Comparison of ENCODE assay signal across 33 mouse cellular contexts in the genomic region with DNA sequence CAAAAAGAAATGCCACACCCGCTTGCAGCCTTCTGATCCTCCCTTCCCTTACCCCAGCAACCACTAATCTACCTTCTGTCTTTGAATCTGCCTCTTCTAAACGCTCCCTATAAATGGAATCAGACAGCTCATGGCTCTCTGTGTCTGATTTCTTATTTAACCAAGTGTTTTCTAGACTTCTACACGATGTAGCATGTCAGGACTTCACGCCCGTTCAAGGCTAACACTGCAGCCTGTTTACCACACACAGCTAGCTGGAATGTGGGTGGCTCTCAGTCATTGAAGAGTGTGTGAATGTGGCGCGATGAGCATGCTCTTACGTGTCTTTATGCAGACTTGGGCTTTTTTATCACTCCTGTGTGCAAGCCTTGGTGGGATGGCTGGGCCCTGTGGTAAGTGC. TPM values are rescaled to one million over a fixed set of nuclear protein-coding genes. Genes with fewer than 3 reads are reported as not detected.
A peak's percentile ranks its signal among the peaks of the same experiment; 100 is the strongest.
DNase-seq lines count a peak whose midpoint lies in the region; ATAC-seq and TF ChIP-seq lines count a peak whose summit lies in the region.
"Had no signal": no experiment of that assay in that cellular context is flagged by ENCODE, and none has a peak within 500 bp of the region (broad histone marks: within the 10 kb centered on the region; RNA-seq: fewer than 3 reads in every experiment).

No protein-coding gene starts in this region.

- no peak for DNase-seq in frontal cortex, postnatal 25 days (ENCODE audit: low spot score in 2 of 2)
- no peak for DNase-seq in gastrocnemius, postnatal 10 days
- no peak for DNase-seq in left cerebral cortex, adult 11 months (ENCODE audit: low spot score)
- DNase-seq in thymus, adult 2 months, result no peak
- DNase-seq: adrenal gland, adult 8-10 months; cerebellum, adult 18-20 months; cerebellum, postnatal 14 days; gastrocnemius, postnatal 36 days; heart, adult 2 months; heart, postnatal 36 days; kidney, adult 18-20 months; liver, embryonic 13.5 days; lung, adult 2 months; thymus, postnatal 36 days had no signal

- WGBS in embryonic facial prominence, embryonic 13.5 days, result 66% methylated on average over 8 of the region's 8 CpGs
- 56% methylated on average over 8 of the region's 8 CpGs for WGBS in stomach, embryonic 16.5 days
- WGBS in thymus, adult 2 months, result 89% methylated on average over 8 of the region's 8 CpGs

- no peaks in the 10 kb centered on the region for H3K36me3 ChIP-seq in ES-Bruce4 (ENCODE audit: control insufficient read depth, insufficient read depth, low read length, poor library complexity, severe bottlenecking)
- H3K36me3 ChIP-seq in embryonic facial prominence, embryonic 13.5 days, result 0 out of 2 replicates have a peak, but pooled peaks cover 3% of the 10 kb centered on the region
- H3K36me3 ChIP-seq in stomach, embryonic 16.5 days (ENCODE audit: control insufficient read depth, insufficient read depth, low read length), result no peaks in the 10 kb centered on the region
- H3K36me3 ChIP-seq in thymus, adult 2 months (ENCODE audit: control insufficient read depth, insufficient read depth, low read length), result no peaks in the 10 kb centered on the region
- H3K36me3 ChIP-seq: forebrain, embryonic 10.5 days; G1E; limb, embryonic 13.5 days; liver, embryonic 13.5 days had no signal

- TF ChIP-seq POLR2A in ES-Bruce4 (IDR thresholded peaks at IDR 0.05; ENCODE audit: insufficient read depth, low read length), result no peak
- no peak for TF ChIP-seq POLR2A in thymus, adult 2 months (IDR thresholded peaks at IDR 0.05; ENCODE audit: control insufficient read depth, extremely low read depth, insufficient read depth, low read length, poor library complexity)

- TF ChIP-seq EP300 in ES-Bruce4 (IDR thresholded peaks at IDR 0.05; ENCODE audit: insufficient read depth, low read depth, low read length), result no peak

- no peak overlapping the region for H3K4me3 ChIP-seq in ES-Bruce4 (ENCODE audit: low read depth, low read length)
- no peak overlapping the region for H3K4me3 ChIP-seq in embryonic facial prominence, embryonic 13.5 days
- H3K4me3 ChIP-seq in stomach, embryonic 16.5 days (replicated peaks; ENCODE audit: low read length), result no peak overlapping the region
- H3K4me3 ChIP-seq in thymus, adult 2 months (ENCODE audit: control insufficient read depth, insufficient read depth, low read length), result no peak overlapping the region
- H3K4me3 ChIP-seq: forebrain, embryonic 10.5 days; heart, adult 2 months; limb, embryonic 13.5 days; liver, embryonic 13.5 days; midbrain, embryonic 12.5 days had no signal

- ATAC-seq in frontal cortex, adult (ENCODE audit: low TSS enrichment), result peak; percentile 74
- peak; percentile 53 for ATAC-seq in embryonic facial prominence, embryonic 13.5 days (ENCODE audit: insufficient number of reproducible peaks, insufficient read depth, low FRiP score, low TSS enrichment, low read depth)
- ATAC-seq in stomach, embryonic 16.5 days (ENCODE audit: insufficient read depth, low FRiP score), result peak; percentile 44; the same call in 1 of the 2 replicates
- ATAC-seq: activated CD4-positive, CD25-positive, alpha-beta regulatory T cell, adult 4 months; forebrain, embryonic 16.5 days; inflammation-experienced regulatory T-cells, adult 6 months; Patski had no signal

- H3K27ac ChIP-seq in ES-Bruce4 (ENCODE audit: insufficient read depth, low read length), result peak overlapping the region; percentile 19
- peak overlapping the region; percentile 69 for H3K27ac ChIP-seq in embryonic facial prominence, embryonic 13.5 days
- peak overlapping the region; percentile 52 for H3K27ac ChIP-seq in stomach, embryonic 16.5 days (ENCODE audit: low read length)
- H3K27ac ChIP-seq in thymus, adult 2 months (ENCODE audit: control insufficient read depth, insufficient read depth, low read length), result no peak overlapping the region
- H3K27ac ChIP-seq: forebrain, embryonic 10.5 days; heart, adult 2 months; hindbrain, embryonic 14.5 days; kidney, postnatal 0 days; limb, embryonic 13.5 days; liver, embryonic 13.5 days; midbrain, embryonic 12.5 days had no signal

- peaks cover 5% of the 10 kb centered on the region for H3K4me1 ChIP-seq in ES-Bruce4 (ENCODE audit: control insufficient read depth, insufficient read depth, low read length)
- H3K4me1 ChIP-seq in embryonic facial prominence, embryonic 13.5 days, result no peaks in the 10 kb centered on the region
- no peaks in the 10 kb centered on the region for H3K4me1 ChIP-seq in stomach, embryonic 16.5 days (ENCODE audit: control insufficient read depth, insufficient read depth, low read length)
- H3K4me1 ChIP-seq in thymus, adult 2 months (replicated peaks; ENCODE audit: control insufficient read depth, insufficient read depth, low read length), result no peaks in the 10 kb centered on the region
- H3K4me1 ChIP-seq: limb, embryonic 13.5 days; midbrain, embryonic 12.5 days had no signal

- H3K27me3 ChIP-seq in ES-Bruce4 (ENCODE audit: control insufficient read depth, insufficient read depth, low read length, poor library complexity, severe bottlenecking), result no peaks in the 10 kb centered on the region
- no peaks in the 10 kb centered on the region for H3K27me3 ChIP-seq in embryonic facial prominence, embryonic 13.5 days
- no peaks in the 10 kb centered on the region for H3K27me3 ChIP-seq in stomach, embryonic 16.5 days (ENCODE audit: control insufficient read depth, insufficient read depth, low read length)
- no peaks in the 10 kb centered on the region for H3K27me3 ChIP-seq in thymus, adult 2 months (ENCODE audit: control insufficient read depth, insufficient read depth, low read length)
- H3K27me3 ChIP-seq: limb, embryonic 13.5 days; liver, embryonic 13.5 days; midbrain, embryonic 12.5 days; Patski had no signal

- no peak overlapping the region for H3K9ac ChIP-seq in ES-Bruce4 (ENCODE audit: low read depth, poor library complexity, severe bottlenecking)
- no peak overlapping the region for H3K9ac ChIP-seq in embryonic facial prominence, embryonic 13.5 days
- no peak overlapping the region for H3K9ac ChIP-seq in stomach, embryonic 16.5 days (ENCODE audit: low read length)
- H3K9ac ChIP-seq: hindbrain, embryonic 14.5 days; limb, embryonic 13.5 days; liver, embryonic 13.5 days; midbrain, embryonic 12.5 days had no signal

- no peak for TF ChIP-seq CTCF in ES-Bruce4 (IDR thresholded peaks at IDR 0.05; ENCODE audit: low read depth, low read length)
- TF ChIP-seq CTCF in thymus, adult 2 months (IDR thresholded peaks at IDR 0.05; ENCODE audit: borderline replicate concordance, control insufficient read depth, extremely low read depth, insufficient read depth, low read length, poor library complexity), result no peak

- H3K9me3 ChIP-seq in ES-Bruce4 (replicated peaks; ENCODE audit: control insufficient read depth, insufficient read depth, low read length, poor library complexity, severe bottlenecking), result no peaks in the 10 kb centered on the region
- no peaks in the 10 kb centered on the region for H3K9me3 ChIP-seq in embryonic facial prominence, embryonic 13.5 days
- no peaks in the 10 kb centered on the region for H3K9me3 ChIP-seq in stomach, embryonic 16.5 days (replicated peaks; ENCODE audit: control insufficient read depth, low read length)
- H3K9me3 ChIP-seq: forebrain, embryonic 10.5 days; G1E; limb, embryonic 13.5 days; liver, embryonic 13.5 days; midbrain, embryonic 12.5 days had no signal

- H3K4me2 ChIP-seq in embryonic facial prominence, embryonic 13.5 days, result no peak overlapping the region
- H3K4me2 ChIP-seq in stomach, embryonic 16.5 days (ENCODE audit: low read depth, low read length), result no peak overlapping the region
- H3K4me2 ChIP-seq: hindbrain, embryonic 14.5 days; limb, embryonic 13.5 days; liver, embryonic 13.5 days; midbrain, embryonic 12.5 days had no signal

RNA-seq across cellular contexts. Expression of gene Bcl2l10, which starts 5.5 kb away (rescaled TPM):
- polyA plus RNA-seq in ES-Bruce4 (2011; ENCODE audit: insufficient read depth, insufficient read length, low read depth, missing spikeins), result not detected in 2 replicates
- polyA plus RNA-seq in embryonic facial prominence, embryonic 13.5 days (2015; fragmentation: Nextera tagmentation; extraction: Ambion mirVana), result not detected in 2 replicates
- polyA plus RNA-seq in stomach, embryonic 16.5 days (2015; fragmentation: Nextera tagmentation; extraction: Ambion mirVana), result not detected in 2 replicates
- not detected for total RNA-seq in gastrocnemius, postnatal 10 days (2021)
- polyA plus RNA-seq in thymus, adult 2 months (2012; rRNA removed), result not detected in 2 replicates
- total RNA-seq: gastrocnemius, postnatal 36 days; heart, adult 2 months; heart, postnatal 36 days; layer of hippocampus, postnatal 10 days; megakaryocyte, adult 5-6 weeks; neutrophil, adult 5-6 weeks had no signal
- polyA plus RNA-seq: activated CD4-positive, CD25-positive, alpha-beta regulatory T cell, adult 4 months; forebrain, embryonic 10.5 days; forebrain, embryonic 16.5 days; G1E; heart, adult 2 months; heart, embryonic 14.5 days; hindbrain, embryonic 14.5 days; inflammation-experienced regulatory T-cells, adult 6 months; kidney, postnatal 0 days; large intestine, adult 2 months; limb, embryonic 13.5 days; liver, embryonic 13.5 days; midbrain, embryonic 12.5 days had no signal

RNA-seq across cellular contexts. Expression of gene Gnb5, which starts 47.0 kb away (rescaled TPM):
- polyA plus RNA-seq in ES-Bruce4 (2011; ENCODE audit: insufficient read depth, insufficient read length, low read depth, missing spikeins), result 3.3 and 6.5 TPM in 2 replicates
- 32.3 and 33.4 TPM in 2 replicates for polyA plus RNA-seq in embryonic facial prominence, embryonic 13.5 days (2015; fragmentation: Nextera tagmentation; extraction: Ambion mirVana)
- 21.7 and 22.0 TPM in 2 replicates for polyA plus RNA-seq in stomach, embryonic 16.5 days (2015; fragmentation: Nextera tagmentation; extraction: Ambion mirVana)
- total RNA-seq in gastrocnemius, postnatal 10 days (2021), result 10 to 100 TPM in 1 of 2 experiments, 1 to 10 TPM in 1; 7.9 to 11.2 TPM
- 5.1 and 7.3 TPM in 2 replicates for polyA plus RNA-seq in thymus, adult 2 months (2012; rRNA removed)
- polyA plus RNA-seq: G1E had no signal

RNA-seq across cellular contexts. Expression of gene Mapk6, which starts 56.7 kb away (rescaled TPM):
- 130 and 147 TPM in 2 replicates for polyA plus RNA-seq in ES-Bruce4 (2011; ENCODE audit: insufficient read depth, insufficient read length, low read depth, missing spikeins)
- polyA plus RNA-seq in embryonic facial prominence, embryonic 13.5 days (2015; fragmentation: Nextera tagmentation; extraction: Ambion mirVana), result 68.3 and 79.4 TPM in 2 replicates
- polyA plus RNA-seq in stomach, embryonic 16.5 days (2015; fragmentation: Nextera tagmentation; extraction: Ambion mirVana), result 49.1 and 51.9 TPM in 2 replicates
- total RNA-seq in gastrocnemius, postnatal 10 days (2021), result 10 to 100 TPM; 36.7 to 44.2 TPM
- polyA plus RNA-seq in thymus, adult 2 months (2012; rRNA removed), result 31.7 and 38.4 TPM in 2 replicates
